Mouse (Mus musculus) neural tube, embryonic 12.5 days (tissue): ENCODE results near the gene Fshr. TPM values are rescaled to one million over a fixed set of nuclear protein-coding genes. Genes with fewer than 3 reads are reported as not detected.
"Not testable (repeated sequence)": the region's sequence is repeated elsewhere in the genome, so short reads cannot be mapped to it uniquely, and the experiment has no call there.

Experiments used
- ATAC-seq: fragments of 200-750 bp; cut with Nextera tagmentation; 2 replicates; pipeline ENCODE4 v1.8.0; 2017; ENCODE audit warnings: low read depth, mild to moderate bottlenecking, moderate TSS enrichment, moderate library complexity; ENCODE audit not compliant: low FRiP score
- H3K27ac ChIP-seq: fragments of 300-500 bp; sonication (generic); 2 replicates; pipeline ENCODE4 v1.5.1; 2016
- H3K27me3 ChIP-seq: fragments of 300-500 bp; sonication (generic); replicated peaks from 2 replicates; pipeline ENCODE4 v1.6.1; 2016; ENCODE audit warnings: mild to moderate bottlenecking
- H3K36me3 ChIP-seq: fragments of 300-500 bp; sonication (generic); 2 replicates; pipeline ENCODE4 v1.6.1; 2016; ENCODE audit warnings: mild to moderate bottlenecking
- H3K4me1 ChIP-seq: fragments of 300-500 bp; sonication (generic); 2 replicates; pipeline ENCODE4 v1.6.1; 2016
- H3K4me2 ChIP-seq: fragments of 300-500 bp; sonication (generic); replicated peaks from 2 replicates; pipeline ENCODE4 v1.6.1; 2016; ENCODE audit warnings: mild to moderate bottlenecking
- H3K4me3 ChIP-seq: fragments of 300-500 bp; sonication (generic); 2 replicates; pipeline ENCODE4 v1.5.1; 2016
- H3K9ac ChIP-seq: fragments of 300-500 bp; sonication (generic); 2 replicates; pipeline ENCODE4 v1.6.1; 2016; ENCODE audit warnings: mild to moderate bottlenecking
- H3K9me3 ChIP-seq: fragments of 300-500 bp; sonication (generic); 2 replicates; pipeline ENCODE4 v1.6.1; 2016; ENCODE audit warnings: mild to moderate bottlenecking
- WGBS: fragments of 180-500 bp; shearing (Covaris S2); methylation state at CpG from one replicate; pipeline ENCODE4 v1.1.7; 2016; 5-methylcytosine and 5-hydroxymethylcytosine counted together
- polyA plus RNA-seq: library from polyadenylated mRNA; unstranded; fragments of >200 nt; fragmentation: Nextera tagmentation; extraction: Ambion mirVana; gene quantifications from 2 replicates; pipeline ENCODE4 v1.2.1, GENCODE M21; 2016

Gene Fshr
- polyA plus RNA-seq, result not detected in 2 replicates

DNA sequence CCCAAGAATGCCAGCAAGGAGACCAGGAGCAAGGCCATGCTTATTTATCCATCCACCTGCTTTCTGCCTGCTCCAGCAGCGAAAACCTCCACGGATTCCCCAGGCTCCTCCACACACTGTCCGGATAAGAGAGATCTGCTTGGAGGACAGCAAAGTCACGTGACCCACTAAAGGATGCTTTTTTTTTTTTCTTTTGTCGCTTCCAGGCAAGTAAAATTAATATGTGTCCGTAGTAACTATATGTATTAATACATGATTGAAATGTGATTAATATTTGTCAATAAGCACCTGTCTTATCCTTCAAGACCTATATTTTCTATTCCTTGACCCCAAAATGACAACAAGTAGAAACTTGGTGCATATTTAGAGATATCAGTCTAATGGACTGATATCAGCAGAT lies at the start of gene Fshr:
Gene Fshr, minus strand, starts transcription at position 101 of the 400 bp plus-strand sequence.
- H3K9ac ChIP-seq, result no peak within 1 kb of the TSS
- H3K4me1 ChIP-seq, result no peaks in the 10 kb centered on the region
- no peak within 1 kb of the TSS for H3K4me2 ChIP-seq
- H3K9me3 ChIP-seq, result no peaks in the 10 kb centered on the region
- no peak within 1 kb of the TSS for H3K4me3 ChIP-seq
- H3K27me3 ChIP-seq, result no peaks in the 10 kb centered on the region
- no peak within 1 kb of the TSS for H3K27ac ChIP-seq
- no peak for ATAC-seq
- H3K36me3 ChIP-seq, result no peaks in the 10 kb centered on the region
- 91% methylated on average over 6 of the region's 6 CpGs for WGBS

DNA sequence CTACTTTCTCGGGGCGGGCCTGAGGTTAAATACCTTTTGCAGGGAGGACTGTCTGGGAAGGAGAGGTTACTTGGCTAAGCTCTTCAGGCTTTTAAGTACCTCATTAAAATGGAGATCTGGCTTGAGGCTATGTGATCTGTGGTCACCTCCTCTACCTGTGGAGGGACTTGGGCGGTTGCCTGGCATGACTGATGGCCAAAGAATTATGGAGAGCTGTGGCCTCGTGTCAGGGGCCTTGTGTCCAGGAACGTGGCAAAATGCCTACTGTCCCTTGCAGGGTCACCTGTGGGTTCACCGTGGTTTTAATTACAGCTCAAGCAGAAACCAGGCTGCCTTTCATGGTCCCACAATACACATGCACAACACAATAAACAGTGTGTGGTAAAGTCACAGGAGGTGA lies 1.7 kb upstream of the Fshr start:
- Histone ChIP-seq H3K27me3 (no peaks in the 10 kb centered on the region), H3K27ac (no peak overlapping the region), H3K9me3 (no peaks in the 10 kb centered on the region), H3K4me3 (no peak overlapping the region), H3K9ac (no peak overlapping the region), H3K4me1 (no peaks in the 10 kb centered on the region), H3K36me3 (no peaks in the 10 kb centered on the region), H3K4me2 (no peak overlapping the region)
- ATAC-seq, result no peak
- WGBS, result 86% methylated on average over 6 of the region's 6 CpGs

DNA sequence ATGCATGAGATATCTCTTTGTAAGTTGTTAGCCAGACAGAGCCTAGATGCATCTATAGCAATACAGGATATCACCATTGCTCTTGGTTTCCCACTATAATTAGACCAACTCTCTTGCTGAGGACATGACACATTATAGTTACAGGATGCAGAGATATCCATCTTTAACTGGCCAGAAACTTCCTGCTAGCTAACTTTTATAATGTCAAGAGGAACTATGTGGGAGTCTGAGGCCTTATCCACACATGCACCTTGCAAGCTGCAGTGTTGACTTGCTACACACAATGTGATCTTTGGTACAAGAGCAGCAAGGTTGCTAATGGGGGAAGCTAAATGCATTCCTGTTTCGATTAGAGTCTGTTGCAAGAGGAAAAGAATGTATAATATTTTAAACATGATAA lies 26.9 kb downstream of the Fshr start:
- Histone ChIP-seq H3K4me1 (no peaks in the 10 kb centered on the region), H3K36me3 (no peaks in the 10 kb centered on the region), H3K9me3 (no peaks in the 10 kb centered on the region), H3K9ac (no peak overlapping the region), H3K27ac (no peak overlapping the region), H3K4me2 (no peak overlapping the region), H3K4me3 (no peak overlapping the region), H3K27me3 (no peaks in the 10 kb centered on the region)
- WGBS, result 87% methylated on average over 1 of the region's 1 CpGs
- ATAC-seq, result no peak

DNA sequence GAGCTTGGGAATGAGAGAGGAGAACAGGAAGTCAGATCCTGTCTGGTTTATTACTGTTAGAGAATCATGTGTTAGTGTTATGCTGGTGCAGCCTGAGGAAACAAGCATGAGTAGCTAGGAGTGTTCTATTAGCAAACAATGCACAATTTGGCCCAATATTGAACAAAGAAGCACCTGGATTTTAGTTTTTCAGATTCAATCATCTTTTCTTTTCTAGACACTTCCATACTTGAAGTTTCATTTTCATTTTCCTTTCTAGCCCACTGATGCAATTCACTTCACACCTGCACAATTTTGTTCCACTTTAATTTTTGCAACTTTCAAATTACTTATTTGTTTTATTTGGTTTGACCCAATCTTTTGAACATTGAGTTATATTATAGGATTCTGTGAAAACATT lies 35.7 kb downstream of the Fshr start:
- Histone ChIP-seq H3K27me3 (no peaks in the 10 kb centered on the region), H3K4me2 (no peak overlapping the region), H3K4me3 (no peak overlapping the region), H3K27ac (no peak overlapping the region), H3K36me3 (no peaks in the 10 kb centered on the region), H3K4me1 (no peaks in the 10 kb centered on the region), H3K9ac (no peak overlapping the region), H3K9me3 (no peaks in the 10 kb centered on the region)
- no peak for ATAC-seq

DNA sequence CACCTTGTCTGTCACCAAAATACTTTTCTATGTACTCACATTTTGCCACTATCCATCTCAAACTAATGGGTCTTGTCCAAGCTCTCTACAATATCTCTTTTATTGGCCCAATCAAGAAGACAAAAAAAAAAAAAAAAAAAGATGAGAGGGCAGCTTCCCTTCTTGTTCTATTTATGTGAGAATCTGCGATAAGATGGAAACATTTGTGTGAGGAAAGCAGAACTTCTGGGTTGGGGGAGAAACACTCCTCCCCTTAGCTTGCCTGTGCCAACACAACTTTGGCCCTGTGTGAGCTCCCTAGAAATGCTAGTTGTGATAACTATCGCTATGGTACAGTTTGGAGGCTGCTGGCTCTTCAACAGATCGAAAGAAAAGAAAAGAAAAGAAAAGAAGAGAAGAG lies 38.0 kb downstream of the Fshr start:
- H3K27ac ChIP-seq, result no peak overlapping the region
- H3K4me3 ChIP-seq, result no peak overlapping the region
- H3K4me1 ChIP-seq, result no peaks in the 10 kb centered on the region
- H3K36me3 ChIP-seq, result no peaks in the 10 kb centered on the region
- WGBS, result 92% methylated on average over 3 of the region's 3 CpGs
- H3K27me3 ChIP-seq, result no peaks in the 10 kb centered on the region
- no peak overlapping the region for H3K9ac ChIP-seq
- no peaks in the 10 kb centered on the region for H3K9me3 ChIP-seq
- no peak overlapping the region for H3K4me2 ChIP-seq
- ATAC-seq, result no peak

DNA sequence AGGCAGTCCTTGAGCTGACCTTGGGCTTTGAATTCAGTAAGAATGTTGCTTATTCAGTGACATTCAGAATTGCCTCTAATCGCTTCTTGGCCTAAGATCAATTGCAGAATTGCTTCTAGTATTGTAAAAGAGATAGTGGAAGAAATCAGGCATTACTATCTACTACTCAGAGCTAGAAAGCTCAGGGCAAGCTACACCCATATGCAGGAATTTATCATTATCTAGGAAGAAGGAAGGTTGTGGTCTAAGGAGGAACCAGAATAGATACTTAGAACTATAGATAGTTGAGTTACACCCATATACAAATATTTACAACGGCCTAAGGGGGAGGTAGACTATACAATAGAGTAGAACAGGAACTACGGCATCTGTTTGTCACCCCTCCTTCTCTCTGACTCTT lies 41.1 kb downstream of the Fshr start:
- H3K4me3 ChIP-seq, H3K27me3 ChIP-seq, H3K9me3 ChIP-seq, H3K27ac ChIP-seq, H3K36me3 ChIP-seq, H3K9ac ChIP-seq, H3K4me2 ChIP-seq, H3K4me1 ChIP-seq, ATAC-seq: not testable (repeated sequence)
- WGBS, result 93% methylated on average over 3 of the region's 3 CpGs

DNA sequence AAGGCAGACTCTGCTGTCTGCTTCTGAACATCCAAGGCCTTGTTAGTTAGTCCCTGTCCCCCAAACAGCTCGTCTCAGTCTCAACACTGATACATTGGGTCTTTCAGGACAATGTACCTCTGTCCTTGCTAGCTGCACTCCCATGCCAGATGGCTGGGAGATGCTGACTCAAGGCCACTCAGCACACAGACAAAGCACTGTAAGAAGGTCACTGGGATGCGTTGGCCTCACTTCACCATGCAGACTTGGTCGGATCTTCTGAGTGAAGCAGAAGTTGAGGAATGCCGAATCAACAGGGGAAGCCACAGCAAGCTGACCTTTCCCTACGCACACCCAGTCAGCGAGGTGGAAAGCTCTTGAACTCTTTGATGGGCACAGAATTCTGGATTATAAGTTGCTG lies 55.7 kb downstream of the Fshr start:
- Histone ChIP-seq H3K9me3 (no peaks in the 10 kb centered on the region), H3K27me3 (no peaks in the 10 kb centered on the region), H3K36me3 (no peaks in the 10 kb centered on the region), H3K4me1 (no peaks in the 10 kb centered on the region), H3K4me3 (no peak overlapping the region), H3K27ac (no peak overlapping the region), H3K4me2 (no peak overlapping the region), H3K9ac (no peak overlapping the region)
- WGBS, result 83% methylated on average over 6 of the region's 6 CpGs
- no peak for ATAC-seq

DNA sequence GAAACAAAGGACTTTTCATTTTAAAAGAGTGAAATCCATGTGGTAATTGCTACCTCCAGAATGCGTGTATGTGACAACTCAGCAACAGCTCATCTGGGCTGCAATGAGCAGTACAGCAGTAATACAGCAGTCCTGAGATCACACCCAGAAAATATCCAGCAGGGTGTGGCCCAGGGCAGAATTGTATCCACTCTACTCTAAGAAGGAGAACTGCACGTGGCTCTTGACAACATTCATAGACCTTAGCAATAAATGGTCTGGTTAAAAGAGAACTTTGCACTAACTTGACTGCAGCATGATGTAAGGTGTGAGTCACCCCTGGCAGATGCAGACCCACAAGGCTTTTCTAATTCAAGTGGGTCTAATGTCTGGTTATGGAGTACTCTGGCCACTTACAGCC lies 80.5 kb downstream of the Fshr start:
- Histone ChIP-seq H3K4me2 (no peak overlapping the region), H3K4me1 (no peaks in the 10 kb centered on the region), H3K9me3 (no peaks in the 10 kb centered on the region), H3K27ac (no peak overlapping the region), H3K27me3 (no peaks in the 10 kb centered on the region), H3K9ac (no peak overlapping the region), H3K4me3 (no peak overlapping the region), H3K36me3 (no peaks in the 10 kb centered on the region)
- ATAC-seq, result no peak
- WGBS, result 80% methylated on average over 2 of the region's 2 CpGs

DNA sequence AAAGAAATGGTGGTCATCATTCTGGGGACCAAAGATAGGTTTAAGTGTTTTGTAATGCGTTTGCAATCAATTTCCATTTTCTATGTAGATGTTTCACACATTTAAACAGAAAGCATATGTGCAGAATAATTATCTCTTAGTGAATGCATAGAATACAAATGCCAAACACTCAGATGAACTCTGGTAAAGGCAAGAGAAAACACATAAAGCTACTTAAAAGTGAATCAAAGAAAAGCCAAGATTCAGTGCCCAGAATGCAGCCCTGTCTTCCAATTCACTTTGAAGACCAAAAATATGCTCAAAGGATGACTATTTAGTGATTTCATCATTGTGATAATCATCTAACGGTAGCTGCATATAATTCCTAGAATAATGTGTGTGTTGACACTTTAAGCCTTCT lies 81.2 kb downstream of the Fshr start:
- H3K4me2 ChIP-seq, result no peak overlapping the region
- no peaks in the 10 kb centered on the region for H3K9me3 ChIP-seq
- H3K4me3 ChIP-seq, result no peak overlapping the region
- no peak overlapping the region for H3K9ac ChIP-seq
- H3K27ac ChIP-seq, result no peak overlapping the region
- no peaks in the 10 kb centered on the region for H3K27me3 ChIP-seq
- H3K36me3 ChIP-seq, result no peaks in the 10 kb centered on the region
- no peaks in the 10 kb centered on the region for H3K4me1 ChIP-seq
- no peak for ATAC-seq
- 76% methylated on average over 2 of the region's 2 CpGs for WGBS

DNA sequence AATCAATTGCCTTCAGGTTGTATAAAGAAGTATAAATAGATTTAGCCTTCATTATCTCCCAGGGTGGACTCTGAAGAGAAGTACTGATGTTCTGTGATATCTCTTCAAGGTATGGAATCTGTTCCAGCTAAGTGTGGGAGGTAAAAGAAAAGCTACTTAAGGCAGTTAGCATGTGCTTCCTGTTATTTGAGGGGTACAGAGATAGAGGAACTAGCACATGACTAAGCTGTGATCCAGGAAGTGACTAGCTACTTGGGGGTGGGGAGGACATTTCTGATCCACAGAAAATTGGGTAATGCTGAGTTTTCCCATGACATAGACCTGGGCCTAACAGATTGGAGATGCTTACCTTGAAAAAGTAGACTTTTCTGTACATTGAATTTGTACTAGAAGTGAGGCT lies 86.5 kb downstream of the Fshr start:
- no peak for ATAC-seq
- H3K9me3 ChIP-seq, result no peaks in the 10 kb centered on the region
- H3K27me3 ChIP-seq, result no peaks in the 10 kb centered on the region
- H3K4me2 ChIP-seq, result no peak overlapping the region
- no peak overlapping the region for H3K4me3 ChIP-seq
- no peaks in the 10 kb centered on the region for H3K36me3 ChIP-seq
- no peak overlapping the region for H3K9ac ChIP-seq
- no peak overlapping the region for H3K27ac ChIP-seq
- no peaks in the 10 kb centered on the region for H3K4me1 ChIP-seq

DNA sequence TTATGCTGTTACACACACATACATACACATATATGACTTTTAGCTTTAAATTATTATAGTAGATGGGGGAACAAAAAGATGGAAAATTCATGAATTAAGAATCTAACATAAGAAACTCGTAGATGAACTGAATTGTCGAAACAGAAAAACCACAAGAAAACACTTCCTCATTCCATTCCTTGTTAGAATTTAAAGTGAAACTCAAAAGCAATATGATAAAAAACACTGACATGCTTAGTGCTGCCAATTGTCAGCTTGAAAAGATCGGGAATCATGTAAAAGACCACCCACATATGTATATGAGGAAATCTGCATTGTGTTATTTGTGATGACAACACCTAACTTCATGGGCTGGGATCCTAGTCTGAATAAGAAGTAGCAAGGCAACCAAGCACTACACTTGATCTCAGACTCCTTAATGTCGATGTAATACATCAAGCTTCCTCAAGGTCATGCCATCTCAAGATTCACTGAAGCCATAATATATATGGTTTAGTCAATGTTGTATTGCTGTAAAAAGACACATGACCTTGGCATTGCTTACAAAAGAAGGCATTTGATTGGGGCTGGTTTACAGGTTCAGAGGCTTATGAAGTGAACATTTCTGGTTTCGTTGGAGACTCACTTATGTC lies 99.6 kb downstream of the Fshr start:
- no peaks in the 10 kb centered on the region for H3K4me1 ChIP-seq
- WGBS, result 85% methylated on average over 5 of the region's 5 CpGs
- ATAC-seq, result no peak
- no peak overlapping the region for H3K9ac ChIP-seq
- H3K4me3 ChIP-seq, result no peak overlapping the region
- H3K36me3 ChIP-seq, result no peaks in the 10 kb centered on the region
- no peaks in the 10 kb centered on the region for H3K9me3 ChIP-seq
- no peak overlapping the region for H3K4me2 ChIP-seq
- H3K27ac ChIP-seq, result no peak overlapping the region
- H3K27me3 ChIP-seq, result no peaks in the 10 kb centered on the region

DNA sequence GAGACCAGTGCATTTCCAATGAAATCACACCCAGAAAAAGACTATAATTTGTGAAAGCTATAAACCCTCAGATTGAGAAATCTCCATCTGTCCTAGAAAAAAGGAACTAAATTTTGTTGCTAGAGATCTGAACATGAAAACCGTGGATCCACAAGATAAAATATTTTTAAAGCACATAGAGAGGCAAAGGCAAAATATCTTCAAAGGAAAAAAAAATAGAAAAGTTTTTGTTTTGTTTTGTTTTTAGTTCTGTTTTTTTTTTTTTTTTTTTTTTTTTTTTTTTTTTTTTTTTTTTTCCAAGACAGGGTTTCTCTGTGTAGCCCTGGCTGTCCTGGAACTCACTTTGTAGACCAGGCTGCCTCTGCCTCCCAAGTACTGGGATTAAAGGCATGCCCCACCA lies 100.7 kb downstream of the Fshr start:
- not testable (repeated sequence) for H3K9me3 ChIP-seq, H3K36me3 ChIP-seq, H3K4me3 ChIP-seq, H3K9ac ChIP-seq, ATAC-seq, H3K4me2 ChIP-seq, H3K27ac ChIP-seq, H3K27me3 ChIP-seq, H3K4me1 ChIP-seq
- 88% methylated on average over 1 of the region's 1 CpGs for WGBS

DNA sequence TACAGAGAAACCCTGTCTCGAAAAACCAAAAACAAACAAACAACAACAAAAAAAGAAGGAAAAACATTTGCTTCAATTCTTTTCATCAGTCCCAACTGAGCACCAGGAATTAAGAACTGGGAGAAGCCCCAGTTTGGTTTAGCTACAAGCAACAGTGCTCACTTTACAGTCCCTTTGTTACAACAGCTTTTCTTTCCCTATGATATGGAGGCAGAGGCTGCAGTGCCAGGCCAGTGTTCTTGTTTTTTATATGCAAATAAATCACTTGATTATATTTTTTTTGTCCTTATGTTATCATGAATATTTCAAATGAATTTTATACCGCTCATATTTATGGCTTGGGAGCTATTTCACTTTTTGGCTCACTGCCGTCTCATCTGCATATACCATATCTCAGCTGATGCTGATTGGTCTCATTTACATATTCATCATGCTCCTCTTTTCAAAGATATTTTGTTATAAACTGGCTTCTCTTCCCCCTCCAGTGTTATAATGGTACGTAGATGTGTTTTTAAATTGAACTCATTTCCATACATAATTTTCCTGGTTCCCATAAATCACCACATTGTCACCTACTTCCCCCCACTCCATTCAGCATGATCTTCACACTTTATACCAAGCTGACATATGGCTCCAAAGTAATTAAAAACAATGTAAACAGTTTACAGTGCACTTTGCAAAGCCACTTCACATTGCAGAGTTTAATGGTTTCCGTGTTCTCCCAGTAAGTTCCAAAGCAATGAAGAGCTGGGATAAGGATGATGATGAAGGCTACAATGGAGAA lies 110.6 kb downstream of the Fshr start:
- H3K4me1 ChIP-seq, result no peaks in the 10 kb centered on the region
- H3K27ac ChIP-seq, result no peak overlapping the region
- H3K4me2 ChIP-seq, result no peak overlapping the region
- H3K9ac ChIP-seq, result no peak overlapping the region
- H3K4me3 ChIP-seq, result no peak overlapping the region
- H3K36me3 ChIP-seq, result no peaks in the 10 kb centered on the region
- 0 out of 2 replicates have a peak, but pooled peaks have one; percentile 50 for ATAC-seq
- 76% methylated on average over 5 of the region's 5 CpGs for whole genome bisulfite sequencing
- H3K9me3 ChIP-seq, result no peaks in the 10 kb centered on the region
- no peaks in the 10 kb centered on the region for H3K27me3 ChIP-seq
